Mouse (Mus musculus) ES-E14 (cell line): ENCODE results near the gene Hhipl1. TPM values are rescaled to one million over a fixed set of nuclear protein-coding genes. Genes with fewer than 3 reads are reported as not detected.

Source experiments
- DNase-seq: peaks from one replicate; pipeline ENCODE4 v3.0.0-alpha.2; 2013; ENCODE audit warnings: low read depth, low spot score
- H3K27ac ChIP-seq: 2 replicates; pipeline ENCODE4 v1.5.1; 2012; ENCODE audit warnings: low read depth, mild to moderate bottlenecking, low read length, moderate library complexity, mixed read lengths; ENCODE audit not compliant: poor library complexity, insufficient read depth, severe bottlenecking
- H3K36me3 ChIP-seq: 2 replicates; pipeline ENCODE4 v1.6.1; 2012; ENCODE audit warnings: mild to moderate bottlenecking, low read length, moderate library complexity, mixed read lengths; ENCODE audit not compliant: control insufficient read depth, poor library complexity, insufficient read depth, severe bottlenecking
- H3K4me1 ChIP-seq, 2 experiments: fragments of 150-350 bp in 1 of 2; sonication (generic) in 1 of 2; 2 replicates each; pipeline ENCODE4 v1.6.1; 2012; ENCODE audit warnings: low read length in 2 of 2, mild to moderate bottlenecking in 1 of 2, mixed read lengths in 1 of 2; ENCODE audit not compliant: control insufficient read depth in 2 of 2, insufficient read depth in 2 of 2, poor library complexity in 1 of 2
- H3K4me3 ChIP-seq, 2 experiments: fragments of 150-350 bp in 1 of 2; sonication (generic) in 1 of 2; 2 replicates each; pipeline ENCODE4 v1.5.1; 2012; ENCODE audit warnings: low read length in 2 of 2, low read depth in 1 of 2, mild to moderate bottlenecking in 1 of 2, mixed read lengths in 1 of 2; ENCODE audit not compliant: insufficient read depth in 1 of 2, poor library complexity in 1 of 2, severe bottlenecking in 1 of 2
- H3K9ac ChIP-seq: 2 replicates; pipeline ENCODE4 v1.6.1; 2012; ENCODE audit warnings: low read depth, mild to moderate bottlenecking, low read length, mixed read lengths; ENCODE audit not compliant: poor library complexity, insufficient read depth, severe bottlenecking
- H3K9me3 ChIP-seq: fragments of 150-350 bp; sonication (generic); 2 replicates; pipeline ENCODE4 v1.6.1; 2012; ENCODE audit warnings: low read depth, mild to moderate bottlenecking, low read length; ENCODE audit not compliant: control insufficient read depth, insufficient read depth
- CHD2 ChIP-seq: IDR thresholded peaks from 2 replicates; pipeline ENCODE4 v1.6.1; 2014; ENCODE audit warnings: mild to moderate bottlenecking, low read depth, low read length, inconsistent platforms
- HCFC1 ChIP-seq: IDR thresholded peaks from 2 replicates; pipeline ENCODE4 v1.6.1; 2012; ENCODE audit warnings: low read length, inconsistent platforms, borderline replicate concordance; ENCODE audit not compliant: insufficient read depth
- MAFK ChIP-seq: IDR thresholded peaks from 2 replicates; pipeline ENCODE4 v1.6.1; 2014; ENCODE audit warnings: mild to moderate bottlenecking, low read depth, low read length, inconsistent platforms; ENCODE audit not compliant: insufficient read depth
- ZC3H11A ChIP-seq: IDR thresholded peaks from 2 replicates; pipeline ENCODE4 v1.6.1; 2012; ENCODE audit warnings: low read depth, mild to moderate bottlenecking, inconsistent platforms, low read length, borderline replicate concordance
- ZNF384 ChIP-seq: IDR thresholded peaks from 2 replicates; pipeline ENCODE4 v1.6.1; 2012; ENCODE audit warnings: low read depth, low read length, inconsistent platforms
- in situ Hi-C, 2 experiments: fragments of 600-800 bp; cut with MboI; formaldehyde crosslinking; loops; one replicate each; pipeline ENCODE4 v1.15.1; 2025; ENCODE audit warnings: low sequenced_read_pairs in 2 of 2, inconsistent platforms in 1 of 2; ENCODE audit not compliant: unreplicated experiment in 2 of 2
- total RNA-seq: library from RNA; depleted of rRNA; stranded (reverse); fragments of 300-350 nt; gene quantifications from 2 replicates; pipeline ENCODE4 v1.2.3, GENCODE M21; 2012

Hhipl1 gene
- total RNA-seq, 1 experiment = 1.0 TPM

GRCm38 (mm10) chr12:108327889-108328491 is 21.9 kb downstream of the Hhipl1 start:
- in situ Hi-C loops = no loop called here
- Histone ChIP-seq H3K36me3 (no peaks in the 10 kb centered on the region), H3K4me3 (peak overlapping the region; percentile 28 to 62; a peak in 3 of 4 replicates), H3K9ac (peak overlapping the region; percentile 63), H3K4me1 (no peaks in the 10 kb centered on the region), H3K27ac (no peak overlapping the region), H3K9me3 (no peaks in the 10 kb centered on the region)
- TF ChIP-seq ZC3H11A (no peak), ZNF384 (no peak), HCFC1 (no peak), MAFK (no peak), CHD2 (no peak)
- DNase-seq = no peak

GRCm38 (mm10) chr12:108333056-108333455 is 27.0 kb downstream of the Hhipl1 start:
- in situ Hi-C loops = no loop called here
- Histone ChIP-seq H3K4me3 (peak overlapping the region in 1 of 2 experiments; percentile 42; a peak in 1 of 4 replicates), H3K36me3 (no peaks in the 10 kb centered on the region), H3K27ac (no peak overlapping the region), H3K9ac (no peak overlapping the region; the same call in 1 of the 2 replicates), H3K4me1 (peaks cover 0 to 7% of the 10 kb centered on the region in 2 experiments; a peak in 2 of 4 replicates), H3K9me3 (no peaks in the 10 kb centered on the region)
- TF ChIP-seq MAFK = no peak
- TF ChIP-seq CHD2 = no peak
- 0 out of 2 replicates have a peak, but pooled peaks have one; percentile 14 for TF ChIP-seq ZC3H11A
- peak; percentile 63 for DNase-seq

- TF ChIP-seq CHD2 = no peak
- no peak for TF ChIP-seq MAFK
- TF ChIP-seq ZNF384 = no peak
- TF ChIP-seq ZC3H11A = no peak
- TF ChIP-seq HCFC1 = no peak
- H3K4me1 ChIP-seq = peaks cover 0 to 7% of the 10 kb centered on the region in 2 experiments; a peak in 2 of 4 replicates
- no peaks in the 10 kb centered on the region for H3K36me3 ChIP-seq
- peak overlapping the region; percentile 2; the same call in 1 of the 2 replicates for H3K9ac ChIP-seq
- no peak overlapping the region for H3K27ac ChIP-seq
- H3K4me3 ChIP-seq = peak overlapping the region; percentile 23 to 42; a peak in 3 of 4 replicates
- H3K9me3 ChIP-seq = no peaks in the 10 kb centered on the region
- in situ Hi-C loops = no loop called here
- no peak for DNase-seq
Measured at GRCm38 (mm10) chr12:108333481-108333882, 27.4 kb downstream of the Hhipl1 start.

GRCm38 (mm10) chr12:108333895-108334445 is 27.9 kb downstream of the Hhipl1 start, which contains the start of gene Cyp46a1:
Cyp46a1 (plus strand) TSS chr12:108334381.
- H3K27ac ChIP-seq = no peak within 1 kb of the TSS
- H3K4me3 ChIP-seq = peak within 1 kb of the TSS; percentile 68 to 82
- TF ChIP-seq ZNF384 = no peak
- TF ChIP-seq ZC3H11A = no peak
- no peak for TF ChIP-seq HCFC1
- no peak for TF ChIP-seq MAFK
- TF ChIP-seq CHD2 = no peak
- no peaks in the 10 kb centered on the region for H3K36me3 ChIP-seq
- in situ Hi-C loops = no loop called here
- H3K9me3 ChIP-seq = no peaks in the 10 kb centered on the region
- peak; percentile 99 for DNase-seq
- peaks cover 0 to 11% of the 10 kb centered on the region in 2 experiments; a peak in 2 of 4 replicates for H3K4me1 ChIP-seq
- peak within 1 kb of the TSS; percentile 38; the same call in 1 of the 2 replicates for H3K9ac ChIP-seq
